Mouse (Mus musculus) stomach, postnatal 0 days (tissue): ENCODE data around the gene Ptgfrn. TPM values are rescaled to one million over a fixed set of nuclear protein-coding genes. Genes with fewer than 3 reads are reported as not detected.

Experiments
- ATAC-seq: fragments of 200-750 bp; cut with Nextera tagmentation; 2 replicates; pipeline ENCODE4 v1.8.0; 2017; ENCODE audit not compliant: low FRiP score, low TSS enrichment
- DNase-seq: peaks from one replicate; pipeline ENCODE4 v3.0.0-alpha.2; 2016; ENCODE audit warnings: low spot score
- H3K27ac ChIP-seq: fragments of 300-500 bp; sonication (generic); replicated peaks from 2 replicates; pipeline ENCODE4 v1.5.1; 2014; ENCODE audit warnings: mild to moderate bottlenecking, control low read depth
- H3K27me3 ChIP-seq: fragments of 300-500 bp; sonication (generic); 2 replicates; pipeline ENCODE4 v1.6.1; 2014; ENCODE audit warnings: low read length; ENCODE audit not compliant: control insufficient read depth, insufficient read depth
- H3K36me3 ChIP-seq: fragments of 300-500 bp; sonication (generic); 2 replicates; pipeline ENCODE4 v1.6.1; 2014; ENCODE audit warnings: low read length, mixed read lengths; ENCODE audit not compliant: control insufficient read depth, insufficient read depth
- H3K4me1 ChIP-seq: fragments of 300-500 bp; sonication (generic); replicated peaks from 2 replicates; pipeline ENCODE4 v1.6.1; 2014; ENCODE audit warnings: antibody characterized with exemption; ENCODE audit not compliant: control insufficient read depth, insufficient read depth
- H3K4me2 ChIP-seq: fragments of 300-500 bp; sonication (generic); replicated peaks from 2 replicates; pipeline ENCODE4 v1.6.1; 2014; ENCODE audit warnings: low read depth, mild to moderate bottlenecking, control low read depth, moderate library complexity
- H3K4me3 ChIP-seq: fragments of 300-500 bp; sonication (generic); 2 replicates; pipeline ENCODE4 v1.5.1; 2014; ENCODE audit warnings: low read depth, low read length, control low read depth
- H3K9ac ChIP-seq: fragments of 300-500 bp; sonication (generic); 2 replicates; pipeline ENCODE4 v1.6.1; 2014; ENCODE audit warnings: mild to moderate bottlenecking, low read length, control low read depth, mixed read lengths
- H3K9me3 ChIP-seq: fragments of 300-500 bp; sonication (generic); 2 replicates; pipeline ENCODE4 v1.6.1; 2016; ENCODE audit warnings: low read length; ENCODE audit not compliant: control insufficient read depth
- CTCF ChIP-seq: IDR thresholded peaks from 2 replicates; pipeline ENCODE4 v1.5.1; 2016; ENCODE audit warnings: antibody characterized with exemption, low read depth, mild to moderate bottlenecking, moderate library complexity
- EP300 ChIP-seq: optimal IDR thresholded peaks from 2 replicates; pipeline ENCODE3; 2016; ENCODE audit warnings: antibody characterized with exemption
- WGBS: fragments of 180-500 bp; shearing (Covaris S2); extraction: QIAGEN DNeasy Blood & Tissue Kit; methylation state at CpG from one replicate; pipeline ENCODE4 v1.1.7; 2014; 5-methylcytosine and 5-hydroxymethylcytosine counted together
- polyA plus RNA-seq: library from polyadenylated mRNA; unstranded; fragments of >200 nt; fragmentation: Nextera tagmentation; extraction: Ambion mirVana; gene quantifications from 2 replicates; pipeline ENCODE4 v1.2.1, GENCODE M21; 2015

Gene Ptgfrn
- polyA plus RNA-seq, 1 experiment from 2014 or later: 5.8 TPM

- H3K4me1 ChIP-seq: peaks cover 3% of the 10 kb centered on the region; the same call in 1 of the 2 replicates
- H3K27me3 ChIP-seq: no peaks in the 10 kb centered on the region
- WGBS: 75% methylated on average over 7 of the region's 7 CpGs
Measured at GRCm38 (mm10) chr3:101101184-101101583, 8.9 kb downstream of the Ptgfrn start.

GRCm38 (mm10) chr3:101099701-101100357 lies 10.2 kb downstream of the Ptgfrn start:
- peak overlapping the region; percentile 69; the same call in 1 of the 2 replicates for H3K27ac ChIP-seq
- TF ChIP-seq EP300 (no peak), CTCF (no peak)
- no peak for DNase-seq

More at GRCm38 (mm10) chr3:101101184-101101583, 8.9 kb downstream of the Ptgfrn start:
- no peak overlapping the region for H3K4me2 ChIP-seq
- TF ChIP-seq EP300 (no peak), CTCF (no peak)
- 0 out of 2 replicates have a peak overlapping the region, but pooled peaks have one; percentile 8 for H3K9ac ChIP-seq
- H3K27ac ChIP-seq: no peak overlapping the region; the same call in 1 of the 2 replicates
- ATAC-seq (no peak), DNase-seq (no peak)
- H3K4me3 ChIP-seq: no peak overlapping the region
- no peaks in the 10 kb centered on the region for H3K9me3 ChIP-seq
- H3K36me3 ChIP-seq: no peaks in the 10 kb centered on the region

GRCm38 (mm10) chr3:101098073-101098472 lies 12.0 kb downstream of the Ptgfrn start:
- no peak for TF ChIP-seq EP300
- TF ChIP-seq CTCF: peak; percentile 45
- ATAC-seq: no peak
- WGBS: 60% methylated on average over 4 of the region's 4 CpGs

More at GRCm38 (mm10) chr3:101099701-101100357, 10.2 kb downstream of the Ptgfrn start:
- 0 out of 2 replicates have a peak, but pooled peaks have one; percentile 22 for ATAC-seq
- no peaks in the 10 kb centered on the region for H3K36me3 ChIP-seq
- no peaks in the 10 kb centered on the region for H3K9me3 ChIP-seq
- H3K4me2 ChIP-seq: peak overlapping the region; percentile 31
- no peak overlapping the region; the same call in 1 of the 2 replicates for H3K9ac ChIP-seq
- H3K4me3 ChIP-seq: no peak overlapping the region
- H3K4me1 ChIP-seq: peaks cover 6% of the 10 kb centered on the region
- 21% methylated on average over 9 of the region's 9 CpGs for WGBS
- no peaks in the 10 kb centered on the region for H3K27me3 ChIP-seq

GRCm38 (mm10) chr3:101097146-101097800 lies 12.8 kb downstream of the Ptgfrn start:
- no peak for DNase-seq
- no peak overlapping the region for H3K4me3 ChIP-seq
- no peaks in the 10 kb centered on the region for H3K27me3 ChIP-seq
- no peak for ATAC-seq
- WGBS: 81% methylated on average over 9 of the region's 9 CpGs
- no peak overlapping the region for H3K4me2 ChIP-seq
- no peaks in the 10 kb centered on the region for H3K36me3 ChIP-seq
- no peaks in the 10 kb centered on the region for H3K9me3 ChIP-seq
- no peak overlapping the region for H3K27ac ChIP-seq
- no peak overlapping the region for H3K9ac ChIP-seq
- TF ChIP-seq CTCF: no peak
- TF ChIP-seq EP300: no peak
- peaks cover 3% of the 10 kb centered on the region for H3K4me1 ChIP-seq

More at GRCm38 (mm10) chr3:101098073-101098472, 12.0 kb downstream of the Ptgfrn start:
- peaks cover 3% of the 10 kb centered on the region for H3K4me1 ChIP-seq
- H3K9ac ChIP-seq: no peak overlapping the region
- no peaks in the 10 kb centered on the region for H3K36me3 ChIP-seq
- no peak overlapping the region for H3K4me3 ChIP-seq
- H3K27ac ChIP-seq: no peak overlapping the region
- no peaks in the 10 kb centered on the region for H3K9me3 ChIP-seq
- H3K27me3 ChIP-seq: no peaks in the 10 kb centered on the region
- no peak for DNase-seq
- H3K4me2 ChIP-seq: no peak overlapping the region

- peaks cover 3% of the 10 kb centered on the region for H3K4me1 ChIP-seq
- H3K4me3 ChIP-seq: no peak overlapping the region
- no peak overlapping the region for H3K9ac ChIP-seq
- DNase-seq: peak; percentile 41
- WGBS: 59% methylated on average over 5 of the region's 5 CpGs
- ATAC-seq: peak; percentile 86
- H3K27me3 ChIP-seq: no peaks in the 10 kb centered on the region
- H3K4me2 ChIP-seq: no peak overlapping the region
- peak overlapping the region; percentile 49; the same call in 1 of the 2 replicates for H3K27ac ChIP-seq
- TF ChIP-seq EP300: peak; percentile 76
- TF ChIP-seq CTCF: peak; percentile 42; the same call in 1 of the 2 replicates
- no peaks in the 10 kb centered on the region for H3K36me3 ChIP-seq
- no peaks in the 10 kb centered on the region for H3K9me3 ChIP-seq
Measured at GRCm38 (mm10) chr3:101095761-101096449, 14.2 kb downstream of the Ptgfrn start.
